Mouse (Mus musculus) kidney, adult 2 months (tissue): Measurements from ENCODE around the gene Olfr203.
"Not testable (repeated sequence)": the region's sequence is repeated elsewhere in the genome, so short reads cannot be mapped to it uniquely, and the experiment has no call there.

ENCODE experiments used
- CTCF ChIP-seq: fragments of 200-500 bp; conservative IDR thresholded peaks from 2 replicates; pipeline ENCODE4 v1.5.1; 2011; ENCODE audit warnings: low read depth, mild to moderate bottlenecking, control low read depth, low read length, moderate library complexity, mixed read lengths; ENCODE audit not compliant: insufficient read depth, insufficient read length
- POLR2A ChIP-seq: fragments of 200-500 bp; IDR thresholded peaks from one replicate; pipeline ENCODE4 v1.6.1; 2011; ENCODE audit warnings: low read depth, low read length, control low read depth

- TF ChIP-seq CTCF, POLR2A: not testable (repeated sequence)
These were observed 24.6 kb downstream of the Olfr203 start for GRCm38 (mm10) chr16:59323262-59323661.
